Mouse (Mus musculus): Measurements from ENCODE around the gene Gsg1l. TPM values are rescaled to one million over a fixed set of nuclear protein-coding genes. Genes with fewer than 3 reads are reported as not detected.

Gsg1l gene
- polyA plus RNA-seq, 1 experiment = not detected

- 28% methylated on average over 5 of the region's 5 CpGs for WGBS
- H3K27ac ChIP-seq (ENCODE audit: control insufficient read depth, insufficient read depth, low read depth, low read length, poor library complexity) = no peak overlapping the region
- H3K4me3 ChIP-seq (replicated peaks; ENCODE audit: control insufficient read depth, low read depth, low read length) = no peak overlapping the region
- no peaks in the 10 kb centered on the region for H3K4me1 ChIP-seq (ENCODE audit: control insufficient read depth, insufficient read depth, low read length)
- TF ChIP-seq CTCF (IDR thresholded peaks at IDR 0.05; ENCODE audit: control insufficient read depth, insufficient read depth, low read length) (no peak), POLR2A (IDR thresholded peaks at IDR 0.05; ENCODE audit: borderline replicate concordance, control insufficient read depth, low read depth, low read length) (no peak)
These were observed 194.4 kb downstream of the Gsg1l start for GRCm38 (mm10) chr7:125887761-125888160.

DNA sequence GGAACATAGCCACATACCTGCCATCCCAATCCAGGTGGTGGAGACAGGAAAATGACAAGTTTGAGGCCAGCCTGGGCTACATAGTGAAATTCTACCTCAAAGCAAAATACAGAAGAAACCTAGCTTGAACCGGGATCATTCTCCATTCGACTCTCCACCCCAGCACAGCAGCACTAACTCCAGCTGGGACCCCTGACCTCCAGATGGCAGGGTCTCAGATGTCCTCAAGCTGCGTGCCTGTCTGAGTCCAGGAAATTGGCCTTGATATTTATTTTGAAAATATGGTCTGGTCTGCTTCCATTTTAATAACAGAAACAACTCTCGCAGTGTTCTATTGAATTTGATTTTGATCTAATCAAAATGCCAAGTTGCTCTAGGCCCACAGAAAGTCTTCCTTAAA is 195.1 kb downstream of the Gsg1l start:
- TF ChIP-seq POLR2A (IDR thresholded peaks at IDR 0.05; ENCODE audit: borderline replicate concordance, control insufficient read depth, low read depth, low read length) (no peak), CTCF (IDR thresholded peaks at IDR 0.05; ENCODE audit: control insufficient read depth, insufficient read depth, low read length) (no peak)
- WGBS = 78% methylated on average over 4 of the region's 4 CpGs

GRCm38 (mm10) chr7:125886116-125886680 is 196.0 kb downstream of the Gsg1l start:
- H3K27ac ChIP-seq (ENCODE audit: control insufficient read depth, insufficient read depth, low read depth, low read length, poor library complexity) = no peak overlapping the region
- TF ChIP-seq POLR2A (IDR thresholded peaks at IDR 0.05; ENCODE audit: borderline replicate concordance, control insufficient read depth, low read depth, low read length) (no peak), CTCF (IDR thresholded peaks at IDR 0.05; ENCODE audit: control insufficient read depth, insufficient read depth, low read length) (no peak)
- H3K4me1 ChIP-seq (ENCODE audit: control insufficient read depth, insufficient read depth, low read length) = no peaks in the 10 kb centered on the region
- no peak overlapping the region for H3K4me3 ChIP-seq (replicated peaks; ENCODE audit: control insufficient read depth, low read depth, low read length)
- WGBS = 75% methylated on average over 4 of the region's 4 CpGs

More for the DNA sequence above, 195.1 kb downstream of the Gsg1l start:
- Histone ChIP-seq H3K27ac (ENCODE audit: control insufficient read depth, insufficient read depth, low read depth, low read length, poor library complexity) (no peak overlapping the region), H3K4me1 (ENCODE audit: control insufficient read depth, insufficient read depth, low read length) (no peaks in the 10 kb centered on the region), H3K4me3 (replicated peaks; ENCODE audit: control insufficient read depth, low read depth, low read length) (no peak overlapping the region)

DNA sequence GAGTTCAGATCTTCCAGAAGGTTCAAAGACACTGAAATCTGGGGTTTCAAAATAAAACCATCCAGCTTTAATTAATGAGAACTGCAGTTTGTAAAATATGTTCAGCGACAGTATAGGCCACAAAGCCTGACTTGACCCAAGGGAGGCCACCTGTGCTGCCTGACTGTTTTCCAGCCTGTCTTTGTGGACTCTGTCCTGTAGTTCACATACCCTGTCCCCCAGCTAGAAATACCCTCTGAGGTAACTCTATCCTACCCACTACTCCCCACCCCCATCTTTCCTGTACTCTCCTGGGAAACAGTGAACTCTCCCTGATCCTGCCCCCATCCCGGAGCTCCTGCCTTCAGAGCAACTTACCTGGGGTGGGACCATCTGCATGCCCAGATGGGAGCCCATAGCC is 199.0 kb downstream of the Gsg1l start:
- TF ChIP-seq POLR2A (IDR thresholded peaks at IDR 0.05; ENCODE audit: borderline replicate concordance, control insufficient read depth, low read depth, low read length) (no peak), CTCF (IDR thresholded peaks at IDR 0.05; ENCODE audit: control insufficient read depth, insufficient read depth, low read length) (no peak)
- WGBS = 78% methylated on average over 2 of the region's 2 CpGs
- H3K27ac ChIP-seq (ENCODE audit: control insufficient read depth, insufficient read depth, low read depth, low read length, poor library complexity) = no peak overlapping the region
- no peaks in the 10 kb centered on the region for H3K4me1 ChIP-seq (ENCODE audit: control insufficient read depth, insufficient read depth, low read length)
- H3K4me3 ChIP-seq (replicated peaks; ENCODE audit: control insufficient read depth, low read depth, low read length) = no peak overlapping the region

- WGBS = 21% methylated on average over 4 of the region's 4 CpGs
- no peak overlapping the region for H3K27ac ChIP-seq (ENCODE audit: control insufficient read depth, insufficient read depth, low read depth, low read length, poor library complexity)
- H3K4me3 ChIP-seq (replicated peaks; ENCODE audit: control insufficient read depth, low read depth, low read length) = no peak overlapping the region
- TF ChIP-seq POLR2A (IDR thresholded peaks at IDR 0.05; ENCODE audit: borderline replicate concordance, control insufficient read depth, low read depth, low read length) = no peak
- no peak for TF ChIP-seq CTCF (IDR thresholded peaks at IDR 0.05; ENCODE audit: control insufficient read depth, insufficient read depth, low read length)
- H3K4me1 ChIP-seq (ENCODE audit: control insufficient read depth, insufficient read depth, low read length) = no peaks in the 10 kb centered on the region
These were observed 204.2 kb downstream of the Gsg1l start for GRCm38 (mm10) chr7:125878040-125878439.

DNA sequence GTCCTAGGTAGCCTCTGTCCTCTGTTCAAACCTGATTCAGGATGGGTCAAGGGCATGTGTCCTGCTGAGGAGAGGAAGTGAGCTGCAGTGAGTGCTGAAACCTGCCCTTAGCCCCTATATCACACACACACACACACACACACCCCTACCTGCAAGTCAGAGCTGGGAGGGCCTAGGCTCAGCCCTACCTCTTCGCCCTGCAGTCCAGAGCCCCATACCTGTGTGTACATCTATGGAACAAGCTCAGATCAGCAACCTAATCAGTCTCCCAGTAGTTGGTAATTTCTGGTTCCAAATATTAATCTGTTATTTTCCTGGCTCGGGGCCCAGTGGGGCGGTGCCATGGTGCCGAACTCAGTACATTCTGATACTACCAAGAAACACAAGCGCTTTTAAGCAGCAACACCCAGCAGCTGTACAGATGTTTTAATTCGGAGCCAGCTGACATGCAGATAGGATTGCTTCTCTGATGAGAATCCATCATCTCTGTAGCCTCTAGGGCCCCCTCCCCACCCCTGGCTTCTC is 208.2 kb downstream of the Gsg1l start:
- TF ChIP-seq POLR2A (IDR thresholded peaks at IDR 0.05; ENCODE audit: borderline replicate concordance, control insufficient read depth, low read depth, low read length) = no peak
- TF ChIP-seq CTCF (IDR thresholded peaks at IDR 0.05; ENCODE audit: control insufficient read depth, insufficient read depth, low read length) = no peak
- H3K27ac ChIP-seq (ENCODE audit: control insufficient read depth, insufficient read depth, low read depth, low read length, poor library complexity) = no peak overlapping the region
- WGBS = 82% methylated on average over 6 of the region's 6 CpGs
- no peaks in the 10 kb centered on the region for H3K4me1 ChIP-seq (ENCODE audit: control insufficient read depth, insufficient read depth, low read length)
- no peak overlapping the region for H3K4me3 ChIP-seq (replicated peaks; ENCODE audit: control insufficient read depth, low read depth, low read length)

DNA sequence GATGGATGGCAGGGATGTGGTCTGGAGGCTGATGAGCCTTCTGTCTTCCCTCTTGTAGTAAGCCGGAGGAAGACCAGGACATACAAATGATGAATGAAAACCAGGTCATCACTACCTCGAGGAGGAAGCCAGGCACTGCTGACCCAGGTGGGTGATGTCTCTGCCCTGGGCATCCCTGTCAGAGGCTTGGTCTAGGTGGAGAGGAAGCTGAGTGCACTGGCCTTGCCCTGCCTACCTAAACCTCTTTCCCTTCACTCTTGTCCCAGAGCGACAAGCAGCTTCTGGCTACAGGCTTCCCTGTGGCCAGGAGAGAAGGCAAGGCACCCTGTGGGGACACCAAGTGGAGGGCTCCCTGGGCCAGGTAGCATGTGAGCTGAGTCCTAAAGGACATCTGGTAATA is 209.3 kb downstream of the Gsg1l start:
- Histone ChIP-seq H3K27ac (ENCODE audit: control insufficient read depth, insufficient read depth, low read depth, low read length, poor library complexity) (no peak overlapping the region), H3K4me1 (ENCODE audit: control insufficient read depth, insufficient read depth, low read length) (no peaks in the 10 kb centered on the region), H3K4me3 (replicated peaks; ENCODE audit: control insufficient read depth, low read depth, low read length) (no peak overlapping the region)
- TF ChIP-seq CTCF (IDR thresholded peaks at IDR 0.05; ENCODE audit: control insufficient read depth, insufficient read depth, low read length) (no peak), POLR2A (IDR thresholded peaks at IDR 0.05; ENCODE audit: borderline replicate concordance, control insufficient read depth, low read depth, low read length) (no peak)
- WGBS = 83% methylated on average over 3 of the region's 3 CpGs

GRCm38 (mm10) chr7:125872202-125872580 is 210.0 kb downstream of the Gsg1l start:
- 80% methylated on average over 6 of the region's 6 CpGs for WGBS
- no peak overlapping the region for H3K27ac ChIP-seq (ENCODE audit: control insufficient read depth, insufficient read depth, low read depth, low read length, poor library complexity)
- no peak for TF ChIP-seq POLR2A (IDR thresholded peaks at IDR 0.05; ENCODE audit: borderline replicate concordance, control insufficient read depth, low read depth, low read length)
- TF ChIP-seq CTCF (IDR thresholded peaks at IDR 0.05; ENCODE audit: control insufficient read depth, insufficient read depth, low read length) = no peak
- no peaks in the 10 kb centered on the region for H3K4me1 ChIP-seq (ENCODE audit: control insufficient read depth, insufficient read depth, low read length)
- H3K4me3 ChIP-seq (replicated peaks; ENCODE audit: control insufficient read depth, low read depth, low read length) = no peak overlapping the region
